Mouse (Mus musculus): ENCODE data around the gene Asic1. TPM values are rescaled to one million over a fixed set of nuclear protein-coding genes. Genes with fewer than 3 reads are reported as not detected.
A peak's percentile ranks its signal among the peaks of the same experiment; 100 is the strongest.

The Asic1 gene
- polyA plus RNA-seq, 1 experiment from 2014 or later: 62.6 TPM

DNA sequence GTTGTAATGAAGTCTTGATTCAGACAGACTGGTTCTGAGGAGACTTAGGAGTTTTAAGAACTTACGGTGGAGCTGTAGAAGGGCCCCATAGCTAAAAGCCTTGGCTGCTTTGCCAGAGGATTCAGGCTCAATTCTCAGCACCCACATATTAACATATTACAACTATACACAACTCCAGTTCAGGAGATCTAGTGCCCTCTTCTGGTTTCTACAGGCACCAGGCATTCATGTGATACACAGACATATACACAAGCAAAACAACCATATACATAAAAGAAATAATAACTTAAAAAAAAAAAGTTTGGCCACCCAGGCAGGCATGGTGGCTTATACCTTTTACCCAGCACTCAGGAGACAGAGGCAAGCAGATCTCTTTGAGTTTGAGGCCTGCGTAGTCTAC is 2.6 kb upstream of the Asic1 start:
- H3K9ac ChIP-seq: no peak overlapping the region
- 99% methylated on average over 2 of the region's 2 CpGs for WGBS
- H3K36me3 ChIP-seq: no peaks in the 10 kb centered on the region
- H3K27ac ChIP-seq: no peak overlapping the region
- H3K27me3 ChIP-seq (replicated peaks): peaks cover 31% of the 10 kb centered on the region
- no peak overlapping the region for H3K4me3 ChIP-seq
- H3K4me2 ChIP-seq (replicated peaks): no peak overlapping the region
- no peak for ATAC-seq (ENCODE audit: low FRiP score, low read depth)
- H3K4me1 ChIP-seq: peaks cover 59% of the 10 kb centered on the region
- no peaks in the 10 kb centered on the region for H3K9me3 ChIP-seq

DNA sequence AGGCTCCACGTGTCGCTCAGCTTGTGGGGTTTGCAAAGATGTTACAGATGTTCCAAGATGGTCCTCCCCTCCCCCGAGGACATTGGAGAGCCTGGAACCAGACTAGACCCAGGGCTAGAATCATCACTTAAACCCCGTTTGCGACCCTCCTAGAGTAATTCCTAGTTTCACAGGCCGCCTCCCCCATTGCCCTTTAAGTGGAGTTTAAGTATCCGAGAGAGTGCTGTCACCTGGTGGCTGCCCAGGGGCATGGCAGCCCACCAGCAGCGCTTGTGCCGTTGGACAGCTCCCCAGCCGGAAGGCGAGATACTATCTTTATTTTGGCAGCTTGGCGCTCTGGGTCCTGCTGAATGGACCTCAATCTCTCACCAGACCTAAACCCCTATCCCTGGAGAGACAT is 1.3 kb upstream of the Asic1 start:
- WGBS: under 1% methylated on average over 12 of the region's 12 CpGs
- H3K4me3 ChIP-seq: no peak overlapping the region
- ATAC-seq (ENCODE audit: low FRiP score, low read depth): no peak; the same call in 1 of the 2 replicates
- H3K27me3 ChIP-seq (replicated peaks): peaks cover 31% of the 10 kb centered on the region
- no peaks in the 10 kb centered on the region for H3K9me3 ChIP-seq
- 0 out of 2 replicates have a peak overlapping the region, but pooled peaks have one; percentile 17 for H3K9ac ChIP-seq
- no peak overlapping the region for H3K27ac ChIP-seq
- peaks cover 68% of the 10 kb centered on the region for H3K4me1 ChIP-seq
- peaks cover 2% of the 10 kb centered on the region; the same call in 1 of the 2 replicates for H3K36me3 ChIP-seq
- H3K4me2 ChIP-seq (replicated peaks): peak overlapping the region; percentile 93

DNA sequence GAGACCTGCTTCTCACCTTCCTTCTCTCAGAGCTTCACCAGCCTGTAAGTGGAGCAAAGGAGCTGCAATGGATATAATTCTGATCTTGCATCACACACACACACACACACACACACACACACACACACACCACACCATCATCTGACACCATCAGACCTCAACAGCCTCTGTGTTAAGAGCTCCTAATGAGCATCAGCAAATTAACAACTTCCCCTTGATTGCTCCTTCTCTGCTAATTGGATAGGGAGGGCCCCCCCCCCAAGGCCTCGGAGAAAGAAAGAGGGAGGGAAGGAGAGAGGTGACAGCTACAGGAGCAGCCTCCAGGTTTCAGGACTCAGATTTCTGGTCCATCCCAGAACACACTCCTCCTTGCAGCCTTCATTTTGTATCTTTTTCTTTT is 776 bp upstream of the Asic1 start:
- Histone ChIP-seq H3K27me3 (replicated peaks) (peaks cover 31% of the 10 kb centered on the region), H3K9ac (0 out of 2 replicates have a peak overlapping the region, but pooled peaks have one; percentile 95), H3K27ac (0 out of 2 replicates have a peak overlapping the region, but pooled peaks have one; percentile 74), H3K4me1 (peaks cover 66% of the 10 kb centered on the region), H3K9me3 (no peaks in the 10 kb centered on the region), H3K4me3 (no peak overlapping the region), H3K4me2 (replicated peaks) (peak overlapping the region; percentile 93), H3K36me3 (peaks cover 4% of the 10 kb centered on the region; the same call in 1 of the 2 replicates)
- WGBS: 0% methylated on average over 1 of the region's 1 CpGs
- no peak for ATAC-seq (ENCODE audit: low FRiP score, low read depth)

DNA sequence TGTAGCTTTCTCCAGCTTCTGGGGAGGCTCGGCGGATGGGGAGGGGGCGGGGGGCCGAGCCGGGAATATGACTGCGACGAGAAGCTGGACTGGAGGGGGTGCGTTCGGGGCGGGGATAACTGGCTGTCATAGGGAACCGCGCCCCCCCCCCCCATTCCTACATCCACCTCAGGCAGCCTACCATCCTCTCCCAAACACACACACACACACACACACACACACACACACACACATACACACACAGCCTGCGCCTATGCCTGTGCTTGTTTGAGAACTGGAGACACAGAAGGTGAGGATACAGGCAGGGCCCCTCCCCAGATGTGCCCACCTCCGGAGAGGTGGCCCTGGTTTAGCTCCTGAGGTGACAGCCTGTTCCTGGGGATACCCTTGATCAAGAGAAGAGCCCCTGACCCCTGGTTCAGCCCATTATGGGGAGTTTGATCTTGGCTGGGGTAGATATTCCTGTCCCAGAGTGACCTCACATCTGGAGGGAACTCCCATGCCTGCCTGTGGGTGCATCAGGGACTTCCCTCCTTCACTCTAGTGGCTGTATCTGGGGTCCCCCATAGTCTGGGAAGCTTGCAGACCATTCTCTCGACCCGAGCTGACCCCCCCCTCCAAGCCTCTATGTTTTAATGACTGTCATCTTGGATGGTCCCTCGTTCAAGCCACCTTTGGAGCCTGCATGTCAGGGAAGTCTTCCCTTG is 949 bp downstream of the Asic1 start:
- Histone ChIP-seq H3K27ac (peak overlapping the region; percentile 74; the same call in 1 of the 2 replicates), H3K36me3 (peaks cover 4% of the 10 kb centered on the region; the same call in 1 of the 2 replicates), H3K4me2 (replicated peaks) (peak overlapping the region; percentile 93), H3K27me3 (replicated peaks) (peaks cover 31% of the 10 kb centered on the region), H3K9ac (peak overlapping the region; percentile 95), H3K4me3 (peak overlapping the region; percentile 78), H3K4me1 (peaks cover 59% of the 10 kb centered on the region), H3K9me3 (no peaks in the 10 kb centered on the region)
- 7% methylated on average over 14 of the region's 17 CpGs for WGBS
- 0 out of 2 replicates have a peak, but pooled peaks have one; percentile 10 for ATAC-seq (ENCODE audit: low FRiP score, low read depth)

DNA sequence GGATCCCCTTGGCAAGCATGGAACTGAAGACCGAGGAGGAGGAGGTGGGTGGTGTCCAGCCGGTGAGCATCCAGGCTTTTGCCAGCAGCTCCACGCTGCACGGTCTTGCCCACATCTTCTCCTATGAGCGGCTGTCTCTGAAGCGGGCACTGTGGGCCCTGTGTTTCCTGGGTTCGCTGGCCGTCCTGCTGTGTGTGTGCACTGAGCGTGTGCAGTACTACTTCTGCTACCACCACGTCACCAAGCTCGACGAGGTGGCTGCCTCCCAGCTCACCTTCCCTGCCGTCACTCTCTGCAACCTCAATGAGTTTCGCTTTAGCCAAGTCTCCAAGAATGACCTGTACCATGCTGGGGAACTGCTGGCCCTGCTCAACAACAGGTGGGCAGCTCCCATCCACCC is 1.6 kb downstream of the Asic1 start:
- WGBS: 75% methylated on average over 14 of the region's 14 CpGs
- H3K4me1 ChIP-seq: peaks cover 58% of the 10 kb centered on the region

DNA sequence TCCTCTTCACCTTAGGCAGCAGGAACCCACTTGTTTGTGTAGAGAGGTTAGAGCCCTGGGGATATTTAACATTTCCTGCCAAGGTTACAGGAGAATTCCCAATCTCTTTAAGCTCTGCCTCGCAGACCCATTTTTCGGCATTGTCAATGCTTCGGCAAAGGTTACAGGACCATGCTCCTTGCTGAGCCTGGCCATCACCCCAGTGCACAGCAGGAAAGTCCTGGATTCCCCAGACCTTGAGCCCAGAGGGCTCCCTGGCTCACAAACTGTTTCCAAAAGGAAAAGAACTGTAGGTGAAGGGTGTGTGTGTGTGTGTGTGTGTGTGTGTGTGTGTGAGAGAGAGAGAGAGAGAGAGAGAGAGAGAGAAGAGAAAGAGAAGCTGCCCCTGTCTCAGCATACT is 4.7 kb downstream of the Asic1 start:
- Histone ChIP-seq H3K27me3 (replicated peaks) (peaks cover 25% of the 10 kb centered on the region), H3K9me3 (no peaks in the 10 kb centered on the region), H3K9ac (no peak overlapping the region), H3K4me1 (peaks cover 66% of the 10 kb centered on the region), H3K27ac (no peak overlapping the region), H3K4me3 (no peak overlapping the region), H3K4me2 (replicated peaks) (peak overlapping the region; percentile 40), H3K36me3 (peaks cover 4% of the 10 kb centered on the region; the same call in 1 of the 2 replicates)
- ATAC-seq (ENCODE audit: low FRiP score, low read depth): no peak
- WGBS: 84% methylated on average over 3 of the region's 3 CpGs

More for the DNA sequence above, 1.6 kb downstream of the Asic1 start:
- H3K9me3 ChIP-seq: no peaks in the 10 kb centered on the region
- H3K4me2 ChIP-seq (replicated peaks): peak overlapping the region; percentile 93
- H3K27ac ChIP-seq: no peak overlapping the region
- peaks cover 4% of the 10 kb centered on the region; the same call in 1 of the 2 replicates for H3K36me3 ChIP-seq
- ATAC-seq (ENCODE audit: low FRiP score, low read depth): no peak
- peak overlapping the region; percentile 95 for H3K9ac ChIP-seq
- peak overlapping the region; percentile 78; the same call in 1 of the 2 replicates for H3K4me3 ChIP-seq
- peaks cover 31% of the 10 kb centered on the region for H3K27me3 ChIP-seq (replicated peaks)

DNA sequence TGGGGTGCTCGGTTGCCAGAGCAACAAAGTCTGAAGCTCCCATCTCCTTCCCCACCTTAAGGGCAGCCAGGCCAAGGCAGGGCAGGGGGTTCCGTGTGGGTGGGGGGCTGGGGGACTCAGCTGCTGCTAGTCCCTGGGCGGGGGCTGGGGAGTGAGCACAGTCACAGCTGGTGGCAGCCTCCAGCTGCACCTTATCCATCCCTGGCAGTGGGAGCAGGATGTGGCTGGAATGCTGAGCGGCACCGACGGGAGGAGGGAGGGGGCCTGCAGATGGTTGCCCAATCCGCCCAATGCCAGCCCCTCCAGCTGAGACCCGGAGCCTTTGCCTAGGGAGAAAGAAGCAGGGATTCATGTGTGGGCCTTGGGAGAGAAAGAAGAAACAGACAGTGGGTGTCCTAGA is 6.9 kb downstream of the Asic1 start:
- Histone ChIP-seq H3K27ac (peak overlapping the region; percentile 66), H3K4me2 (replicated peaks) (peak overlapping the region; percentile 44), H3K9me3 (no peaks in the 10 kb centered on the region), H3K4me3 (no peak overlapping the region), H3K36me3 (peaks cover 4% of the 10 kb centered on the region; the same call in 1 of the 2 replicates), H3K4me1 (peaks cover 50% of the 10 kb centered on the region), H3K9ac (0 out of 2 replicates have a peak overlapping the region, but pooled peaks have one; percentile 33), H3K27me3 (replicated peaks) (peaks cover 3% of the 10 kb centered on the region; the same call in 1 of the 2 replicates)
- 25% methylated on average over 8 of the region's 8 CpGs for WGBS
- ATAC-seq (ENCODE audit: low FRiP score, low read depth): peak; percentile 85

DNA sequence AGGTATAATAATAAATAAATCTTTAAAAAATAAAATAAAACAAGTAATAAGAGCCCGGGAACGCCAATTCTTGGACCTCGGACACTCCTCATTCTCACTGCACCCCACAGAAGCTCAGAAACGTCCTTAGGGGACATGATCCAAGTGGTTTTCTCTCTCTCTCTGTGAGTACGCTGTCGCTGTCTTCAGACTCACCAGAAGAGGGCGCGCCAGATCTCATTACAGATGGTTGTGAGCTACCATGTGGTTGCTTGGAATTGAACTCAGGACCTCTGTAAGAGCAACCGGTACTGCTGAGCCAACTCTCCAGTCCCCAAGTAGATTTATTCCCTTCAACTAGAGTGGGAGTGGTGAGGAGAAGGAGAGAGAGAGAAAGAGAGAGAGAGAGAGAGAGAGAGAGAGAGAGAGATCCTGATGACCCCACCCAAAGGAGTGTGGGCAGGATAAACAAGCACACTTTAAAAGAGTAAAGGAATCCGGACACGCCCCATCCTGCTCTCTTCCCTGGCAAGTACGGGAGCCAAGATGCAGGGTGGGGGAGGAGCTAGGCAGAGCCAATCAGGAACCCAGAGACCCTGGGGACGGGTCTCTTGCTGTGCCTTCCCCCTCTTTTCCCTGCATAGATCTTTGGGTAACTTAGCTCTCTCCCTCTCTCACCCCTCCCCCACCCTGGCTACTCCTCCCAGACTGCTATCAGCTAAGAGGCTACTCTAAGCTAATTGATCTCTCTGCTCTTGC is 8.1 kb downstream of the Asic1 start:
- 14% methylated on average over 13 of the region's 13 CpGs for WGBS
- 0 out of 2 replicates have a peak, but pooled peaks have one; percentile 52 for ATAC-seq (ENCODE audit: low FRiP score, low read depth)
- H3K4me3 ChIP-seq: no peak overlapping the region
- H3K36me3 ChIP-seq: peaks cover 8% of the 10 kb centered on the region; the same call in 1 of the 2 replicates
- 0 out of 2 replicates have a peak, but pooled peaks cover 3% of the 10 kb centered on the region for H3K27me3 ChIP-seq (replicated peaks)
- H3K27ac ChIP-seq: no peak overlapping the region
- peak overlapping the region; percentile 14; the same call in 1 of the 2 replicates for H3K4me2 ChIP-seq (replicated peaks)
- H3K9ac ChIP-seq: no peak overlapping the region
- H3K9me3 ChIP-seq: no peaks in the 10 kb centered on the region
- peaks cover 42% of the 10 kb centered on the region for H3K4me1 ChIP-seq

DNA sequence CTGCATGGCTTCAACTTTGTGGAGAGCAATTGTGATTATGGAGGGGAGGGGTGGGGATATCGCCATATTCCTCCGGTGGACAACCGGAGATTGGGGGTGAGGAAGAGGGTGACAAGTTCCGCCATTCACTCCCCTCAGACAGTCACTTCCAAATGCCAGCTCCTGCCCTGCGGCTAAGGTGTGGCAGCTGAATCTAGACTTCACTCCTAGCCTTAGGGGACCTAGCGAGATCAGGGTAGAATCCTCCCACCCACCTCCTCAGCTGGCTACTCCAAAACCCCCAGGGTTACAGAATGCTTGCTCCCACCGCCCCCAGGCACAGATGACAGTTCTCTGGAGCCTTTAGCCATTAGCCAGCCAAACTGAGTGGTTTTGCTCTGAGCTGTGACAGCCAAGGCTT is 8.8 kb downstream of the Asic1 start:
- Histone ChIP-seq H3K4me1 (peaks cover 35% of the 10 kb centered on the region), H3K9ac (no peak overlapping the region), H3K27ac (no peak overlapping the region), H3K9me3 (no peaks in the 10 kb centered on the region), H3K36me3 (peaks cover 7% of the 10 kb centered on the region; the same call in 1 of the 2 replicates), H3K27me3 (replicated peaks) (0 out of 2 replicates have a peak, but pooled peaks cover 3% of the 10 kb centered on the region), H3K4me3 (no peak overlapping the region), H3K4me2 (replicated peaks) (peak overlapping the region; percentile 14; the same call in 1 of the 2 replicates)
- no peak for ATAC-seq (ENCODE audit: low FRiP score, low read depth)
- 58% methylated on average over 7 of the region's 7 CpGs for WGBS

DNA sequence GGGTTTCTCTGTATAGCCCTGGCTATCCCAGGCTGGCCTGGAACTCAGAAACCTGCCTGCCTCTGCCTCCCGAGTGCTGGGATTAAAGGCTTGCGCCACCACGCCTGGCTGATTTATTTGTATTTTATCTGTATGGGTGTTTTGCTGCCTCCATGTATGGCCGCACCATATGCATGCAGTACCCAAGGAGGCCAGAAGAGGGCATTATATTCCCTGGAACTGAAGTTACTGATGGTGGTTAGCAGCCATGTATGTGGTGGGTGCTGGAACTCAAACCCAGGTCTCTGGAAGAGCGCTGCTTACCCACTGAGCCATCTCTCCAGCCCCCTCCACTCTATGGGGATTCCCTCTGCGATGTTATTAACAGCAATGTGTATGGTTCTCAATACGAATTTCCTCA is 12.7 kb downstream of the Asic1 start:
- Histone ChIP-seq H3K9me3 (no peaks in the 10 kb centered on the region), H3K27me3 (replicated peaks) (0 out of 2 replicates have a peak, but pooled peaks cover 3% of the 10 kb centered on the region), H3K4me2 (replicated peaks) (no peak overlapping the region), H3K9ac (no peak overlapping the region), H3K36me3 (peaks cover 22% of the 10 kb centered on the region; the same call in 1 of the 2 replicates), H3K4me1 (peaks cover 13% of the 10 kb centered on the region), H3K27ac (no peak overlapping the region), H3K4me3 (no peak overlapping the region)
- no peak for ATAC-seq (ENCODE audit: low FRiP score, low read depth)
- 93% methylated on average over 7 of the region's 7 CpGs for WGBS

DNA sequence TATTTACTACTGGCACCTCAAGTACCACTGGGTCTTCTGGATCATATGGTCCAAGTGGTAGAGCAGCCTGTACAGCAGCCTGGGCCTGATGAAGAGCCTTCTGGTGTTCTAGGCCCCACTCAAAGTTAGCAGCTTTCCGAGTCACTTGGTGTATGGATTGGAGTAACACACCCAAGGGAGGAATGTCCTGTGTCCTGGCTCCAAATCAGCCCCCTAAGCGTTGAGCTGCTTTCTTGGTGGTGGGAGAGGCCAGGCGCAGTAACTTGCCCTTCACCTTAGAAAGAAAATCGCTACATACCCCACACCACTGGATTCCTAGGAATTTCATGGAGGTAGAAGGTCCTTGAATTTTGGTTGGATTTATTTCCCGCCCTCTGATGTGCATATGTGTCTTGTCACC is 14.0 kb downstream of the Asic1 start:
- H3K4me3 ChIP-seq: no peak overlapping the region
- no peak for ATAC-seq (ENCODE audit: low FRiP score, low read depth)
- H3K36me3 ChIP-seq: peaks cover 22% of the 10 kb centered on the region; the same call in 1 of the 2 replicates
- H3K27me3 ChIP-seq (replicated peaks): 0 out of 2 replicates have a peak, but pooled peaks cover 3% of the 10 kb centered on the region
- no peaks in the 10 kb centered on the region for H3K9me3 ChIP-seq
- no peak overlapping the region for H3K9ac ChIP-seq
- 94% methylated on average over 5 of the region's 5 CpGs for WGBS
- no peak overlapping the region for H3K27ac ChIP-seq
- H3K4me1 ChIP-seq: peaks cover 3% of the 10 kb centered on the region; the same call in 1 of the 2 replicates
- no peak overlapping the region for H3K4me2 ChIP-seq (replicated peaks)

DNA sequence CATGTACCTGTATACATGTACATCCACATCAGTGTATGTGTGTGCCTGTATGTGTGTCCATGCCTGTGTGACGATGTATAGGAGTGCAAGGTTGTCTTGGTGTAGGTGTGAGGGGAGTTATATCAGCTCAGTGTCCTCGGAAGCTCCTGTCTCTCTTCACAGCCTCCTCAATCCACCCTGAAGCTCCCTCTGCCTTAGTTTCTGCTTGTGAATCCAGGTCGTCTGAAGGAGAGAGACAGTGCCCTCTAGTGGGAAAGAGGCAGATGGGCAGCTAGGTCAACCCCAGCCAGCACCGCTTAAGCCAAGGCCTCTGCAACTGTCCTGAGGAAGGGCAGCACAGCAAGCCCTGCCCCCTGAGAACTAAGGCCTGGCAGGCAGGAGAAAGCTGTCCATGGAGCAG is 18.5 kb downstream of the Asic1 start:
- Histone ChIP-seq H3K27ac (no peak overlapping the region), H3K36me3 (0 out of 2 replicates have a peak, but pooled peaks cover 23% of the 10 kb centered on the region), H3K27me3 (replicated peaks) (0 out of 2 replicates have a peak, but pooled peaks cover 3% of the 10 kb centered on the region), H3K4me1 (peaks cover 20% of the 10 kb centered on the region; the same call in 1 of the 2 replicates), H3K4me2 (replicated peaks) (no peak overlapping the region), H3K9ac (no peak overlapping the region), H3K9me3 (no peaks in the 10 kb centered on the region), H3K4me3 (no peak overlapping the region)
- 4% methylated on average over 4 of the region's 4 CpGs for WGBS
- ATAC-seq (ENCODE audit: low FRiP score, low read depth): no peak
